Mouse (Mus musculus): ENCODE results near the gene Wnk2.

DNA sequence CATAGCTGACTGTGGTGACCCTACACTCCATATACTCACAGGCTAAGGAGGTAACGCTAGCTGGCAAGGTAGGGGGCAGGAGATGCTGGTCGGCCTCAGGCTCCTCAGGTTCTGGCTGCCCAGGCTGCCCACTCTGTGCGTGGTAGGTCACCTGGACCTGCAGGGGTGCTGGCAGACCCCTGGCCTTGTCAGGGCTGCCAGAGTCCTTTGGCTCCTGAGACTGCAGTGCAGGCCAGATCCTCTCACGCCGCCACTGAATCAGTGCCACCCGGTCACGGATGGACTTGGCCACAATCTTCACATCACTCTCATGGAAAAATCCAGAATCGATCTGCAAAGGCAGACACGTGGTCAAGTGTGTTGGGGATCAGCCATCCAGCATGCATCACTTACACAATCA, 62.6 kb downstream of the Wnk2 start:
- TF ChIP-seq GATA1 (IDR thresholded peaks at IDR 0.05; ENCODE audit: low read length), result no peak
- no peak for TF ChIP-seq TAL1 (IDR thresholded peaks at IDR 0.05; ENCODE audit: low read length)
